Mouse (Mus musculus) left cerebral cortex, postnatal 36 days (tissue): ENCODE measurements around the gene Coq8a. TPM values are rescaled to one million over a fixed set of nuclear protein-coding genes. Genes with fewer than 3 reads are reported as not detected.
A peak's percentile ranks its signal among the peaks of the same experiment; 100 is the strongest.

Experiments used
- DNase-seq, 2 experiments: peaks; one replicate each; pipeline ENCODE4 v3.0.0; 2021 to 2022; ENCODE audit warnings: low spot score in 2 of 2, mixed read lengths in 1 of 2
- intact Hi-C: fragments of 180-260 bp; cut with DNase I; formaldehyde crosslinking; loops from one replicate; pipeline ENCODE4 v1.15.1; 2025
- total RNA-seq, 2 experiments: library from RNA; stranded (reverse); gene quantifications; 2 replicates each; pipeline ENCODE4 v1.2.3; 2021

Coq8a gene
- total RNA-seq, 2 experiments from 2014 or later, result 40.5 to 58.9 TPM

GRCm38 (mm10) chr1:180208370-180208769 is 9.0 kb upstream of the Coq8a start:
- intact Hi-C loops, result no loop called here
- DNase-seq, result no peak

DNA sequence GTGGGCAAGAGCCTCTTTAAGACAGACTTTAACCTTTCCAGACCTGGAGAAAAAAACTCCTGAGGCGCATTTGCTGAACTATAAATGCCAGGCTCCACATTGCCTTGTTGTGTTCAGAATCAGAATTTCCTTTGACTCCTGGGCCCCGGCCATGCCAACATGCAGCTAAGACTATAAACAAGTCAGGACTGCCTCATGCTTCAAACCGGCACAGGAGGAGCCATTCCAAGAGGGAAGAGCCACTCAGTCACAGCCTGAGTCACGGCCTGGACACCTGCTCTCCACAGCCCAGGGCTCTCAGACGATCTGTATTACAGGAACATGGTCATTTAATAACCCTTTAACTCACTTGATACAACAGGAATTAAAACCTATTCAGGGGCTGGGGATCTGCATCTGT is 1.3 kb upstream of the Coq8a start:
- intact Hi-C loops, result no loop called here

DNA sequence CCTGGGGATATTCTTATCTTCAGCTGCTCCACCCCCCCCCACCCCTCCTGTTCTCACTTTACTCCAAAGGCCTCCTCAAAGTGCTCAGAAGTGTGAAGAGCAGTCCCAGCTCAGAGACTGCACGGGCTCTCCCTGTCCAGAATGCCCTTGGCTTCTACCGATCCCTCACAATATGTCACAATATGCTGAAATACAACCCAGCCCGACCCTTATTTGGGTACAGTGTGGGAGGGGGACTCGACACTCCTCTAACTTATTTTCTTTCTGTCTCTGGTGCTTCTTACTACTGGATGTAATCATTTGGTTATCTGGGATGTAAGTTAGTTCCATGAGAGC is 281 bp upstream of the Coq8a start:
- intact Hi-C loops, result no loop called here
- DNase-seq, result no peak

More for the DNA sequence above, 1.3 kb upstream of the Coq8a start:
- no peak for DNase-seq

GRCm38 (mm10) chr1:180197956-180198355 is 1.4 kb downstream of the Coq8a start:
- intact Hi-C loops, result no loop called here
- DNase-seq, result no peak

- intact Hi-C loops, result no loop called here
- DNase-seq, result no peak
Measured at GRCm38 (mm10) chr1:180196508-180196907, 2.9 kb downstream of the Coq8a start.

- intact Hi-C loops, result no loop called here
- DNase-seq, result peak; percentile 97 to 98
Measured at GRCm38 (mm10) chr1:180195703-180196381, 3.6 kb downstream of the Coq8a start.

- peak in 1 of 2 experiments; percentile 24 for DNase-seq
- intact Hi-C loops, result no loop called here
Measured at GRCm38 (mm10) chr1:180194781-180195471, 4.5 kb downstream of the Coq8a start.

DNA sequence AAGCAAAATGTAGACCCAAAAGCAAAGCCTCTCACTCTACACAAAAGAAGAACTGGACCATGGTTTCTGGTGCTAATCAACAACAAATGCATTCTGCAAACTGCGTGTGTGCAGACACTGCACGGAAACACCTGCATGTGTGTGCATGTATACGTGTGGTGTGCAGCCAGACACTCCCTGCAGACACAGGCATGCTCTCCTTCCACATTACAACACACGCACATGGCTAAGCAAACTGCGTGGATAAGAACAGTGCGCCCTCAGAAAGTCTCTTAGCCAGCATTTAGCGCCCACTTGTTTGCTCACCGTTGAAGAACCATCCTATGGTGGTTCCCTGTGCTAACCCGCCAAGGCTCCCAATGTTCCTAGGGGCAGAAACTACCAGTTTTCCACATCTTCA is 5.4 kb downstream of the Coq8a start:
- intact Hi-C loops, result no loop called here
- DNase-seq, result no peak

DNA sequence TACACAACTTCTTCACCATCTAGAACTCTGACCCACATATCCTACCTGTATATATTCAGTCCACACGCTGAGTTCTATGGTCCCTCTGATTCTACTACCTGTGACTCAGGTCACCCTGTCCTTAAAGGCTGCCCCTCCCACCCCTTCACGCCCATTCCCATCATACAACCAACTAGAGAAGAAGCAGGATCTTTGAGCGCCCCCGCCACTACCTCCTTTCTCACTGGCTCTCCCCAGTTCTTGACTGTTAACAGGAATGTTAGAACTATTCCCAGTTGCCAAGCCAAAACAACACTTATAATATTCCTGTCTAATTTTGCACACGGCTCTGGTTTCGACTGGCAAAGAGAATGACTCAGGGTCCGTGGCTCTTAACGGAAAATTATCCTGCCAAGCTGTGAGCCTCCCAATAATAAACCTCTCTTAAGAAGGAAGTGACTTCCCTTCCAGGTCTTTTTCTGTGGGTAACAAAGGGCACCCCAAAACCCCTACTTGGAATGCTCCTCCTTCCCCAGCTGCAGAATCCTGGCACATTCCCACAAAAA is 5.9 kb downstream of the Coq8a start:
- intact Hi-C loops, result no loop called here

DNA sequence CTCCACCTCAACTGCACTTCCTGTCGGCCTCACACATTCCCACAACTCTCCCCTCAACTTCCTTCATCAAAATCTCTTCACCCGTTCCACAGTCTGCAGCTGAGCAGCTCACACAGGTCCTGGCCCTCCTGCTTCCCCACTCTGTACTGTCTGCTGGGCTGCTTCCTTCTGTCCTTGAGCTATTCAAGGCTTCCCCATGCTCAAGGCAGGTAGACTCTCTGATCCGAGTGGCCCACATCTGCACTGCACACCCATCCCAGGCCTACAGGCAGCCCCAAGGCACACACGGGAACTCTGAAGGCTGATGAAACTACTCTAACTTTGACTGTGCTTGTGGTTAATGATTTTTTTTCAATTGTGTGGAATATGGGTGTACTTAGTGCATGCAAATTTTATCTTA is 6.5 kb downstream of the Coq8a start:
- intact Hi-C loops, result no loop called here
- no peak for DNase-seq

More for the DNA sequence above, 5.9 kb downstream of the Coq8a start:
- no peak for DNase-seq

DNA sequence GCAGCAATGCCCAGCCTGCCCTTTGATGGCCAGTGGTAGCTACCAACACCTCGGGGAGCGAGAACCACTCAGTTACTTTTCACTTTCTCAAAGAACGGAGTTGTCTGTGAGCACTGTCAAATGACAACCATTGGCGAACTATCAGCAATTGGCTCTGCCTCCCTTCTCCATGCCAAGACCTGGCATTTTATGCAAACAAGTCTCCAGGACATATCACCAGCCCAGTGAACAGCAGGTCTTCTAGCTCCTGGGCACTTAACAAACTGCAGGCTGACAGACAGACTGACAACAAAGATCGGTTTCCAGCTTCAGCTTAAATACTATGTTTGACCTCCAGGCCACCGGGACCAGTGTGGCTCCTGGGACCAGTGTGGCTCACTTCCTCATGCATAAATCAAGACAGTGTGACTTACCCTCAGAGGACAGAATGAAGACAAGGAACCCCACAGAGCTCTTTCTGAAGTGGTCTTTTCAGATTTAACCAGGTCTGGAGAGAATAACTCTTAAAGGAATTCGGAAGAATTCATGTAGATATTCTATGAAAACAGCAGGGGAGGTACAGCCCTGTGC is 7.7 kb downstream of the Coq8a start:
- intact Hi-C loops, result no loop called here
- DNase-seq, result no peak

GRCm38 (mm10) chr1:180191112-180191511 is 8.3 kb downstream of the Coq8a start:
- intact Hi-C loops, result no loop called here
- DNase-seq, result no peak

- intact Hi-C loops, result no loop called here
- no peak for DNase-seq
Measured at GRCm38 (mm10) chr1:180188951-180189350, 10.5 kb downstream of the Coq8a start.

DNA sequence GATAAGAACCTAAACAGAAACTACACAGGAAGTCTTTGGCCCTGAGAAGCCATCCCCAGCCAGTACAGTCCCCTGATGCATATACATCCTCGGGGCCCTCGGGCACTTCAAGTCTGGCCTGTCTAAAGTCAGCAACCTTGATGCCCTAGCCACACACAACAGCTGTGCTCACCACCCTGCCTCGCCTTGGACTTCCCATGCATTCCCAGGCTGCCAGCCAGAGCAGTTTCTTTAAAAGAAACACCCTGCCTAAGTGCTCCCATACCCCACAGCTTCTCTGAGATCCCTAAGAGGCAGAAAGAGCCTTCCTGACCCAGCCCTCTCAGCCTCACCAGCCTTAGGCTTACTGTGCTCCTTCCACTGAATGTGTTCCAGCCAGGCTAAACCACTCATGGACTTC is 13.0 kb downstream of the Coq8a start:
- intact Hi-C loops, result no loop called here
- DNase-seq, result no peak

DNA sequence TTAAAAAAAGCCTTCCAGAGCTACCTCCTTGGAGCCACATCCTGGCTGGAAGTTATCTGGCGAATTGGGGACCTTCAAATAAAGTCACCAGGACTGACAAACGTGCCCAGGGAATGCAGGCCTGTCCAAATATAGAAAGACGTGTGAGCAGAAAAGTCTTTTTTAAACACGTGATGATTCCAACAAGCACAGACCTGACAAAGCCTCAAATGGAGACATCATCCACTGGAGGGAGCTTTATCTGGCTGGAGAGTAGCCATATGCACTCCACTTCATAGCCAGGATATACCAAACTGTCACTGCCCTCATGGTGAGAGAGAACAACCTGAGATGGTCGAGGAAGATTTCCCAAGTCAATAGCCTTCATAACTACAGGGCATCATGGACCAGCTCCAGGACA is 13.5 kb downstream of the Coq8a start:
- no peak for DNase-seq
- intact Hi-C loops, result no loop called here

- no peak for DNase-seq
- intact Hi-C loops, result no loop called here
Measured at GRCm38 (mm10) chr1:180184768-180185167, 14.6 kb downstream of the Coq8a start.

DNA sequence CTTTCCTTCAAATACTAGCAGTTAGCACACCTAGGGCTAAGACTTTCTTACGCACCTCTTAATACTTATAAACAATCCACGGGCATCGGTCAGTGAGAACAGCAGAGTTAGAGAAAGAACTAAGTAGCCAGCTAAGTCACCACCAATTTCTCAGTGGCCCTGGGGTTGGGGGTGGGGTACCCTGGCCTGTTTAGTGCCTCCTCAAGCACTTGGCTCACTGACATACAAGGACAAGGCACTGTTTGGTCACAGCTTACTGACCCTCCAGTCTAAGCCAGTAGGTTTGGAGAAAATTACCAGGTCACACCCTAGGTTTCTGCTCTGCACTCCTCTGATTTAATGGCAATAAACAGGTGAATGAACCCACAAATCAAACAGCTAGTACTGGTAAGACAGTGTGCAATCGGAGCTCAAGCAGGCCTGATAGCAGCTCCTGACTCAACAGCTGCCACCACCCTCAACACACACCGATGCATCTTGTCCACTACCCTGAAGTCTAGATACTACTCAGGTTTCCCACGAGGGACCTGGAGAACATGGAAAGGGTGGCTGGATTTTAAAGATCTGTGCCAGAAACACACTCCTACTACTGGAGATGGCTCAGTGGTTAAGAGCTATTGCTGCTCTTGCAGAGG is 15.8 kb downstream of the Coq8a start:
- intact Hi-C loops, result no loop called here
- DNase-seq, result no peak

DNA sequence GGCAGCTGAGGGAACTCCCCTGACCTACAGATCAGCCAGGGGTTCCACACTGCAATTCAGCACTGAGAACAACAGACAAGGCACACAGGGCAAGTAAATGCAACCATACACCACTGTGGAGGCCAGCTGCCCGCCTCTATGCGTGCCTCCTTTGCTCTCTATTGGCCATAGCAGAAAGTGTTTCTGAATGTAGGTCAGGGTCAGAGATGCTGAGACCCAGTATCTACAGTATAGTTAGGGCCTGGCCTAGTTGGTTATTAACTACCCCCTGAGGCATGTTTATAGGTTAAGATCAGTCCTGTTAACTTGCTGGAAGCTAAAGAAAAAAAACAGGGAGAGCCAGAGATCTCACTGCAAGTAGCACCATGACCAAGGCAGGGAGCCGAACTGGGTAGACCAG is 16.7 kb downstream of the Coq8a start:
- no peak for DNase-seq
- intact Hi-C loops, result no loop called here

- DNase-seq, result no peak
- intact Hi-C loops, result no loop called here
Measured at GRCm38 (mm10) chr1:180181966-180182319, 17.5 kb downstream of the Coq8a start.

- no peak for DNase-seq
- intact Hi-C loops, result no loop called here
Measured at GRCm38 (mm10) chr1:180181304-180181965, 18.0 kb downstream of the Coq8a start.
